ENCODE assay signal across 24 mouse cellular contexts in genomic region chr2:18265736-18266135, GRCm38 (mm10).
"Had no signal": no experiment of that assay in that cellular context is flagged by ENCODE, and none has a peak within 500 bp of the region (broad histone marks: within the 10 kb centered on the region; RNA-seq: fewer than 3 reads in every experiment).

No protein-coding gene starts in this region.

- H3K4me2 ChIP-seq: heart, embryonic 12.5 days; hindbrain, embryonic 13.5 days; intestine, embryonic 15.5 days; limb, embryonic 12.5 days; liver, embryonic 11.5 days; liver, embryonic 13.5 days; liver, embryonic 15.5 days had no signal

- H3K9me3 ChIP-seq: heart, embryonic 10.5 days; heart, embryonic 12.5 days; hindbrain, embryonic 13.5 days; intestine, embryonic 15.5 days; limb, embryonic 10.5 days; limb, embryonic 12.5 days; liver, embryonic 13.5 days; liver, embryonic 15.5 days had no signal

- H3K4me1 ChIP-seq: heart, embryonic 10.5 days; heart, embryonic 12.5 days; hindbrain, embryonic 13.5 days; intestine, embryonic 15.5 days; limb, embryonic 10.5 days; limb, embryonic 12.5 days; liver, embryonic 13.5 days; liver, embryonic 15.5 days had no signal

- H3K9ac ChIP-seq: heart, embryonic 12.5 days; hindbrain, embryonic 13.5 days; intestine, embryonic 15.5 days; limb, embryonic 12.5 days; liver, embryonic 13.5 days; liver, embryonic 15.5 days; liver, postnatal 0 days had no signal

- H3K27me3 ChIP-seq: heart, embryonic 12.5 days; hindbrain, embryonic 13.5 days; intestine, embryonic 15.5 days; limb, embryonic 12.5 days; liver, embryonic 13.5 days; liver, embryonic 15.5 days had no signal

- ATAC-seq: forebrain, embryonic 16.5 days; hindbrain, embryonic 16.5 days; inflammation-experienced regulatory T-cells, adult 6 months; intestine, embryonic 15.5 days; intestine, postnatal 0 days; liver, postnatal 0 days had no signal

- DNase-seq: gastrocnemius, adult 2 months; gastrocnemius, postnatal 10 days; gastrocnemius, postnatal 25 days; heart, adult 18-20 months; heart, postnatal 10 days; heart, postnatal 4 days; liver, embryonic 13.5 days; liver, postnatal 0 days; lung, adult 2 months had no signal

- H3K36me3 ChIP-seq: heart, embryonic 10.5 days; heart, embryonic 12.5 days; intestine, embryonic 15.5 days; limb, embryonic 12.5 days; liver, embryonic 13.5 days; liver, embryonic 15.5 days had no signal

- H3K27ac ChIP-seq: gastrocnemius, adult 2 months; heart, embryonic 10.5 days; hindbrain, embryonic 13.5 days; intestine, embryonic 15.5 days; kidney, postnatal 0 days; layer of hippocampus, adult 2 months; left cerebral cortex, adult 2 months; limb, embryonic 10.5 days; limb, embryonic 12.5 days; liver, embryonic 13.5 days; liver, embryonic 15.5 days had no signal

- H3K4me3 ChIP-seq: gastrocnemius, adult 2 months; heart, embryonic 10.5 days; heart, embryonic 12.5 days; hindbrain, embryonic 13.5 days; intestine, embryonic 15.5 days; layer of hippocampus, adult 2 months; left cerebral cortex, adult 2 months; limb, embryonic 10.5 days; limb, embryonic 12.5 days; liver, embryonic 13.5 days; liver, embryonic 15.5 days had no signal
